Mouse (Mus musculus) myocyte (in vitro differentiated cells): ENCODE results near the gene Pdcd2l. TPM values are rescaled to one million over a fixed set of nuclear protein-coding genes. Genes with fewer than 3 reads are reported as not detected.

Experiments
- H3K27me3 ChIP-seq: one replicate; pipeline ENCODE4 v1.6.1; 2011; ENCODE audit not compliant: control insufficient read depth, insufficient read depth, insufficient read length
- H3K36me3 ChIP-seq: one replicate; pipeline ENCODE4 v1.6.1; 2011; ENCODE audit not compliant: control insufficient read depth, insufficient read depth
- H3K4me2 ChIP-seq: one replicate; pipeline ENCODE4 v1.6.1; 2011; ENCODE audit warnings: low read depth, control low read depth
- H3K4me3 ChIP-seq: one replicate; pipeline ENCODE4 v1.5.1; 2011; ENCODE audit warnings: mild to moderate bottlenecking, control low read depth, moderate library complexity
- H3K79me2 ChIP-seq: one replicate; pipeline ENCODE4 v1.6.1; 2011; ENCODE audit not compliant: control insufficient read depth, insufficient read depth
- H3ac ChIP-seq: one replicate; pipeline ENCODE4 v1.6.1; 2011; ENCODE audit not compliant: control insufficient read depth, insufficient read length
- CEBPB ChIP-seq: IDR thresholded peaks from 2 replicates; pipeline ENCODE4 v1.6.1; 2011; ENCODE audit warnings: mild to moderate bottlenecking, moderate library complexity; ENCODE audit not compliant: poor library complexity, insufficient read depth, severe bottlenecking
- E2F4 ChIP-seq: IDR thresholded peaks from one replicate; pipeline ENCODE4 v1.6.1; 2011; ENCODE audit warnings: mild to moderate bottlenecking, control low read depth, moderate library complexity; ENCODE audit not compliant: insufficient read depth
- MAX ChIP-seq: IDR thresholded peaks from one replicate; pipeline ENCODE4 v1.6.1; 2011; ENCODE audit warnings: low read depth, mild to moderate bottlenecking, control low read depth
- MYOD1 ChIP-seq, 3 experiments: IDR thresholded peaks; one replicate each; pipeline ENCODE4 v1.6.1; 2011; ENCODE audit warnings: control low read depth in 2 of 3, low read depth in 2 of 3, mild to moderate bottlenecking in 2 of 3, moderate library complexity in 1 of 3; ENCODE audit not compliant: insufficient read length in 2 of 3, control insufficient read depth in 1 of 3
- MYOG ChIP-seq, 3 experiments: IDR thresholded peaks; one replicate each; pipeline ENCODE4 v1.6.1; 2011; ENCODE audit warnings: control low read depth in 2 of 3, low read depth in 2 of 3, mild to moderate bottlenecking in 2 of 3; ENCODE audit not compliant: insufficient read length in 2 of 3, control insufficient read depth in 1 of 3, insufficient read depth in 1 of 3
- POLR2A ChIP-seq: IDR thresholded peaks from one replicate; pipeline ENCODE4 v1.6.1; 2011; ENCODE audit warnings: low read depth, mild to moderate bottlenecking, control low read depth, moderate library complexity; ENCODE audit not compliant: insufficient read length
- POLR2AphosphoS2 ChIP-seq: IDR thresholded peaks from one replicate; pipeline ENCODE4 v1.6.1; 2011; ENCODE audit warnings: low read depth, control low read depth; ENCODE audit not compliant: insufficient read length
- REST ChIP-seq: IDR thresholded peaks from one replicate; pipeline ENCODE4 v1.6.1; 2011; ENCODE audit warnings: mild to moderate bottlenecking, control low read depth, moderate library complexity; ENCODE audit not compliant: insufficient read depth, insufficient read length
- SRF ChIP-seq: IDR thresholded peaks from one replicate; pipeline ENCODE4 v1.6.1; 2011; ENCODE audit warnings: low read depth; ENCODE audit not compliant: control insufficient read depth, insufficient read length
- TCF12 ChIP-seq: IDR thresholded peaks from one replicate; pipeline ENCODE4 v1.6.1; 2011; ENCODE audit warnings: mild to moderate bottlenecking, control low read depth; ENCODE audit not compliant: poor library complexity, insufficient read depth, severe bottlenecking
- TCF3 ChIP-seq: IDR thresholded peaks from one replicate; pipeline ENCODE4 v1.6.1; 2011; ENCODE audit warnings: low read depth, control low read depth; ENCODE audit not compliant: insufficient read length
- USF1 ChIP-seq: IDR thresholded peaks from one replicate; pipeline ENCODE4 v1.6.1; 2011; ENCODE audit warnings: low read depth, mild to moderate bottlenecking, control low read depth, moderate library complexity
- polyA plus RNA-seq: library from polyadenylated mRNA; unstranded; fragments of >200 nt; fragmentation: generic; extraction: Trizol; gene quantifications from one replicate; pipeline ENCODE4 v1.2.1, GENCODE M21; 2012; ENCODE audit warnings: missing spikeins

Gene Pdcd2l
- polyA plus RNA-seq, 1 experiment, result 48.4 TPM

- Histone ChIP-seq H3K79me2 (peaks cover 11% of the 10 kb centered on the region), H3K27me3 (no peaks in the 10 kb centered on the region), H3ac (no peak overlapping the region), H3K36me3 (no peaks in the 10 kb centered on the region), H3K4me2 (no peak overlapping the region), H3K4me3 (no peak overlapping the region)
- TF ChIP-seq E2F4, result no peak
- no peak for TF ChIP-seq TCF3
- TF ChIP-seq POLR2AphosphoS2, result no peak
- no peak for TF ChIP-seq MYOG (IDR thresholded peaks at IDR 0.05; ENCODE audit: control insufficient read depth in 1 of 3, insufficient read depth in 1 of 3, insufficient read length in 2 of 3, low read depth in 2 of 3)
- TF ChIP-seq CEBPB, result no peak
- TF ChIP-seq MAX, result no peak
- no peak for TF ChIP-seq USF1
- TF ChIP-seq MYOD1 (IDR thresholded peaks at IDR 0.05; ENCODE audit: control insufficient read depth in 1 of 3, insufficient read length in 2 of 3, low read depth in 2 of 3), result no peak
- TF ChIP-seq POLR2A, result no peak
- no peak for TF ChIP-seq TCF12
- TF ChIP-seq SRF, result no peak
- TF ChIP-seq REST, result no peak
These were observed 24.2 kb downstream of the Pdcd2l start for GRCm38 (mm10) chr7:34172251-34172650.

DNA sequence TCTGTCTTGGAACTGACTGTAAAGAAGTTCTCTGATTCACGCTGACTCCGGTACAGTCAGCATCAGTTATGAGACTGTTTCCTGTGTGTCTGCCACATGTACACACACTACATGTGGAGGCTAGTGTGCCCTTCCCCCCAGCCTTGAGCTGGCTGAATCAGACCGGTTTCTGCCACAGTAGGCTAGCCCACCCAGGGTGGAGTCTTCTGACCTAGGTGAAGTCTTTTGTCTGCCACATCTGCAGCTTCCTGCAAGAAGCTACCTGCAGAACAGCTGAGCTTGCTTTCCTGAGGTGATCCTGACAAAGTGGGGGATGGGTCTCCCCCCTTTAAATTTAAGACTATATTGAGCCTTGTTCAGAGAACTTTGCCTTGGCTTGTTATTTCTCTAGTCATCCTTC lies 27.0 kb downstream of the Pdcd2l start, which contains the start of gene Uba2:
TSS of gene Uba2 (minus strand) at position 146 of the 400 bp plus-strand sequence.
- Histone ChIP-seq H3K27me3 (no peaks in the 10 kb centered on the region), H3K36me3 (peaks cover 10% of the 10 kb centered on the region), H3K79me2 (peaks cover 36% of the 10 kb centered on the region), H3ac (peak within 1 kb of the TSS; percentile 75), H3K4me2 (peak within 1 kb of the TSS; percentile 74), H3K4me3 (peak within 1 kb of the TSS; percentile 57)
- TF ChIP-seq REST, result no peak

DNA sequence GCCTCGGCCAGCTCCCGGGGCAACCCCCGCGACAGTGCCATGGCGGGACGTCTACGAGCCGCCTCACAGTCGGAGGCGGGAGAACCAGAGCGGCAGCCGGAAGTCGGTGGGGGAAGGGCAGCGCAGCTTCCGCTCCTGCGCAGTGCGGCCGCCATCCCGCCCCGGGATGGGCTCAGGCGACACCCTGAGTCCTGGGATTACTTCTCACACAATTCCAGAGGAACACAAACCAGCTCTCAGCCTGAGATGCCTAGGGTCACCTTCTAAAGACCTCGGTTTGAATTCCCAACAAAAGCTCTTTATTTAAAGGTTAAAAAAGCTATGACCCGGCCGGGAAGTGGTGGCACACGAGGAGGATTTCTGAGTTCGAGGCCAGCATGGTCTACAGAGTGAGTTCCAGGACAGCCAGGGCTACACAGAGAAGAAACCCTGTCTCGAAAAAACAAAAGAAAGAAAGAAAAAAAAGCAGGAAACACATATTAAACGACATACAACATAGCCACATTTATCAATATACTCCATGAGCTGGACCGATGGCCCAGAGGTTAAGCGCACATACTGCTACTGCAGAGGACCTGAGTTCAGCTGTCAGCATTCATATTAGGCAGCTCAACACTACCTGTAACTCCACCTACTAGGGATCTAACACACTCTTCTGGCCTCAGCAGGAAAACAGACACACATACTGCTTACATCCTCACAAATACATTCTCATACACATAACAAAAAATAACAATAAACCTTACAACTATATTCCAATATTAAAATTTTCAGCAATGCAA lies 27.8 kb downstream of the Pdcd2l start:
- TF ChIP-seq CEBPB (no peak), E2F4 (peak; percentile 48), POLR2A (peak; percentile 96), REST (no peak), MYOG (IDR thresholded peaks at IDR 0.05; ENCODE audit: control insufficient read depth in 1 of 3, insufficient read depth in 1 of 3, insufficient read length in 2 of 3, low read depth in 2 of 3) (peak in 1 of 3 experiments; percentile 4), POLR2AphosphoS2 (peak; percentile 95), TCF3 (peak; percentile 10)
- Histone ChIP-seq H3K27me3 (no peaks in the 10 kb centered on the region), H3K79me2 (peaks cover 36% of the 10 kb centered on the region), H3ac (peak overlapping the region; percentile 75), H3K4me2 (peak overlapping the region; percentile 74), H3K4me3 (peak overlapping the region; percentile 57), H3K36me3 (peaks cover 16% of the 10 kb centered on the region)

DNA sequence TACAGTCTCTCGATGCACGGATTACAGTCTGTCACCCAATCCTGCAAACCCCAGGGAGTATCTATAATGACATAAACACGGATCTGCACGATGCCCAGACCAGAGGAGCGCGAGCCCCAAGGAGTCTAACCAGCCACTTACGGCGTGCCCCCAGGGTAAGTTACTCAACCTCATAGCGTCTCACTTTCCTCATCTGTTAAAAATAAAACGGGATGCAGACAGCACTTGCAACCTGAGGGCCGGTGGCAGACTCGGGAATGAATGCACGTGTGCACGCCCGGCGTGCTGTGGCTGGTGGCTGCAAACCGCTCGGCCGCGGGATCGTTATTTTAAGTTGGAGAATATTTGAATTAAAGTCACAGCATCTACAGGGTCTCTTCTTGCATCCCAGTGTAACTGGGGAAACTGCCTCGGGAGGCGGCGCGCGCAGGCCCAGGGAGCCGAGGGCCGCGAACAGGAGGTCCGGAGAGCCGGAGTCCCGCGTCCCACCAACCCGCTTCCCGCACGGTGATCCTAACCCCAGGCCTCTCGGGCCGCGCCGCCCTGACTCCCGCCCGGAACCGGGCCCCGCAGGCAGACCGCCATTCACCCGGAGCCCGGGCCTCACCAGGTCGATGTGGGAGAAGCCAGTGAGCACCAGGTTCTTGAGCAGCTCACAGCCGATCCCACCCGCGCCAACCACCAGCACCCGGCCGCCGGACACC lies 28.5 kb downstream of the Pdcd2l start:
- no peak for TF ChIP-seq USF1
- TF ChIP-seq E2F4, result no peak
- TF ChIP-seq TCF12, result no peak
- TF ChIP-seq SRF, result no peak
- TF ChIP-seq POLR2AphosphoS2, result no peak
- TF ChIP-seq MYOG (IDR thresholded peaks at IDR 0.05; ENCODE audit: control insufficient read depth in 1 of 3, insufficient read depth in 1 of 3, insufficient read length in 2 of 3, low read depth in 2 of 3), result no peak
- no peak for TF ChIP-seq REST
- TF ChIP-seq CEBPB, result no peak
- TF ChIP-seq MYOD1 (IDR thresholded peaks at IDR 0.05; ENCODE audit: control insufficient read depth in 1 of 3, insufficient read length in 2 of 3, low read depth in 2 of 3), result no peak
- TF ChIP-seq TCF3, result no peak
- TF ChIP-seq MAX, result no peak
- TF ChIP-seq POLR2A, result no peak
- H3K4me2 ChIP-seq, result peak overlapping the region; percentile 78
- H3K79me2 ChIP-seq, result peaks cover 36% of the 10 kb centered on the region
- H3K36me3 ChIP-seq, result peaks cover 24% of the 10 kb centered on the region
- peak overlapping the region; percentile 57 for H3K4me3 ChIP-seq
- no peaks in the 10 kb centered on the region for H3K27me3 ChIP-seq
- peak overlapping the region; percentile 75 for H3ac ChIP-seq

- TF ChIP-seq SRF (no peak), E2F4 (no peak), REST (no peak), TCF12 (no peak), CEBPB (no peak), USF1 (no peak), TCF3 (no peak), MYOD1 (IDR thresholded peaks at IDR 0.05; ENCODE audit: control insufficient read depth in 1 of 3, insufficient read length in 2 of 3, low read depth in 2 of 3) (no peak), MAX (no peak), POLR2A (no peak), POLR2AphosphoS2 (no peak), MYOG (IDR thresholded peaks at IDR 0.05; ENCODE audit: control insufficient read depth in 1 of 3, insufficient read depth in 1 of 3, insufficient read length in 2 of 3, low read depth in 2 of 3) (no peak)
- H3ac ChIP-seq, result no peak overlapping the region
- H3K4me2 ChIP-seq, result peak overlapping the region; percentile 78
- peak overlapping the region; percentile 57 for H3K4me3 ChIP-seq
- peaks cover 30% of the 10 kb centered on the region for H3K36me3 ChIP-seq
- peaks cover 36% of the 10 kb centered on the region for H3K79me2 ChIP-seq
- H3K27me3 ChIP-seq, result no peaks in the 10 kb centered on the region
These were observed 29.6 kb downstream of the Pdcd2l start for GRCm38 (mm10) chr7:34166850-34167249.
